19 mouse cellular contexts compared by ENCODE assay signal in genomic region chrX:36935326-36935966, GRCm38 (mm10). TPM values are rescaled to one million over a fixed set of nuclear protein-coding genes. Genes with fewer than 3 reads are reported as not detected.
A peak's percentile ranks its signal among the peaks of the same experiment; 100 is the strongest.
DNase-seq lines count a peak whose midpoint lies in the region; ATAC-seq and TF ChIP-seq lines count a peak whose summit lies in the region.
"Had no signal": no experiment of that assay in that cellular context is flagged by ENCODE, and none has a peak within 500 bp of the region (broad histone marks: within the 10 kb centered on the region; RNA-seq: fewer than 3 reads in every experiment).

No protein-coding gene starts in this region.

- no peaks in the 10 kb centered on the region for H3K4me1 ChIP-seq in kidney, embryonic 14.5 days (ENCODE audit: control insufficient read depth, insufficient read depth, low read length)
- H3K4me1 ChIP-seq: embryonic facial prominence, embryonic 12.5 days; forebrain, embryonic 15.5 days; heart, embryonic 10.5 days; hindbrain, embryonic 13.5 days had no signal

- intact Hi-C loops in left cerebral cortex, adult 2 months (cut with DNase I) = loop anchor here (5.0 kb wide), 1 partner anchor 47 kb away; no protein-coding TSS in a partner anchor
- intact Hi-C loops in left cerebral cortex, postnatal 4 days (cut with DNase I) = no loop called here

- H3K27ac ChIP-seq in kidney, embryonic 14.5 days (ENCODE audit: low read depth, low read length) = no peak overlapping the region
- H3K27ac ChIP-seq in left cerebral cortex, adult 2 months = peak overlapping the region; percentile 47
- H3K27ac ChIP-seq: embryonic facial prominence, embryonic 12.5 days; forebrain, embryonic 15.5 days; heart, embryonic 10.5 days; hindbrain, embryonic 13.5 days; hindbrain, postnatal 0 days had no signal

- H3K9me3 ChIP-seq in kidney, embryonic 14.5 days (ENCODE audit: control insufficient read depth, low read length) = no peaks in the 10 kb centered on the region
- H3K9me3 ChIP-seq: embryonic facial prominence, embryonic 12.5 days; forebrain, embryonic 15.5 days; heart, embryonic 10.5 days; hindbrain, embryonic 13.5 days had no signal

- H3K4me2 ChIP-seq in kidney, embryonic 14.5 days (replicated peaks; ENCODE audit: low read depth, low read length) = no peak overlapping the region
- H3K4me2 ChIP-seq: embryonic facial prominence, embryonic 12.5 days; forebrain, embryonic 15.5 days; hindbrain, embryonic 13.5 days had no signal

- ATAC-seq in kidney, embryonic 14.5 days (ENCODE audit: low FRiP score, low TSS enrichment) = peak; percentile 80; the same call in 1 of the 2 replicates
- ATAC-seq: forebrain, embryonic 15.5 days had no signal

- H3K9ac ChIP-seq in kidney, embryonic 14.5 days (ENCODE audit: low read depth, low read length) = no peak overlapping the region
- H3K9ac ChIP-seq: embryonic facial prominence, embryonic 12.5 days; forebrain, embryonic 15.5 days; hindbrain, embryonic 13.5 days had no signal

- peak; percentile 0 for DNase-seq in embryo, embryonic 10.5 days (ENCODE audit: low spot score)
- DNase-seq in embryo, embryonic 11 days = no peak
- no peak for DNase-seq in kidney, adult 9 months
- DNase-seq in left cerebral cortex, adult 2 months (ENCODE audit: extremely low spot score in 1 of 2, low spot score in 2 of 2) = no peak
- no peak for DNase-seq in left cerebral cortex, postnatal 4 days
- no peak for DNase-seq in spleen, postnatal 10 days (ENCODE audit: low spot score in 2 of 2)
- DNase-seq: adrenal gland, postnatal 10 days; cerebellum, adult 11-12 months; cerebellum, adult 9-10 months; cerebellum, postnatal 25 days; gastrocnemius, postnatal 36 days; heart, adult 18-20 months; heart, postnatal 14 days had no signal

- no peaks in the 10 kb centered on the region for H3K27me3 ChIP-seq in kidney, embryonic 14.5 days (ENCODE audit: control insufficient read depth, insufficient read depth, low read length)
- H3K27me3 ChIP-seq: embryonic facial prominence, embryonic 12.5 days; forebrain, embryonic 15.5 days; hindbrain, embryonic 13.5 days had no signal

- WGBS in kidney, embryonic 14.5 days = 45% methylated on average over 7 of the region's 7 CpGs

- no peak overlapping the region for H3K4me3 ChIP-seq in kidney, embryonic 14.5 days (ENCODE audit: low read length)
- no peak overlapping the region for H3K4me3 ChIP-seq in left cerebral cortex, adult 2 months
- H3K4me3 ChIP-seq: embryonic facial prominence, embryonic 12.5 days; forebrain, embryonic 15.5 days; heart, embryonic 10.5 days; hindbrain, embryonic 13.5 days had no signal

- no peaks in the 10 kb centered on the region for H3K36me3 ChIP-seq in kidney, embryonic 14.5 days (ENCODE audit: control insufficient read depth, insufficient read depth, low read length)
- H3K36me3 ChIP-seq: embryonic facial prominence, embryonic 12.5 days; forebrain, embryonic 15.5 days; heart, embryonic 10.5 days; hindbrain, embryonic 13.5 days had no signal

- TF ChIP-seq CTCF in left cerebral cortex, adult 2 months (IDR thresholded peaks at IDR 0.05) = no peak

RNA-seq across cellular contexts. Expression of gene Nkrf, which starts 32.7 kb away (rescaled TPM):
- 2.8 and 3.7 TPM in 2 replicates for polyA plus RNA-seq in kidney, embryonic 14.5 days (2014; fragmentation: Nextera tagmentation; extraction: Ambion mirVana)
- total RNA-seq in left cerebral cortex, adult 2 months (2021) = 10 to 100 TPM; 34.8 to 34.9 TPM
- total RNA-seq in left cerebral cortex, postnatal 4 days (2021) = 10 to 100 TPM; 26.0 to 26.7 TPM

RNA-seq across cellular contexts. Expression of gene Sept6, which starts 56.1 kb away (rescaled TPM):
- 19.3 and 27.9 TPM in 2 replicates for polyA plus RNA-seq in kidney, embryonic 14.5 days (2014; fragmentation: Nextera tagmentation; extraction: Ambion mirVana)
- total RNA-seq in left cerebral cortex, adult 2 months (2021) = 10 to 100 TPM; 56.9 to 59.2 TPM
- 10 to 100 TPM; 91.6 to 96.5 TPM for total RNA-seq in left cerebral cortex, postnatal 4 days (2021)
